Mouse (Mus musculus): Measurements from ENCODE around the gene Snf8. TPM values are rescaled to one million over a fixed set of nuclear protein-coding genes. Genes with fewer than 3 reads are reported as not detected.

Gene Snf8
- polyA plus RNA-seq, 1 experiment from 2014 or later = 132 TPM

DNA sequence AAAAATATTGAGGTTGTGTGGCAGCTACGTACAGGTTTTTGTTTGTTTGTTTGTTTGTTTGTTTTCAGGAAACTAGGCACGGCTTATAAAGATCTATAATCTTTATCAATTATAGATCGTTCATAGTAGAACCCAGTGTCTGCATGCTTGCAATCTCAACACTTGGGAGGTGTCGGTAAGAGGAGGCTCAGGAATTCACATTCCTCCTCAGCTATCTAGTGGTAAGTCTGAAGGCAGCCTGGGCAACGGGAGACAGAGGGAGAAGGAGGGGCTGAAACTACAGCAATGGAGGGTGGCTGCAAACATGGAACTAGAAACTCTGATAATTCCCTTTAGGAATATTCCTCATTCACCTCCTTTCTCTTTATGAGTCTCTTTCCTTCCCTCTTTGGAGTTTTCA, 19.3 kb upstream of the Snf8 start:
- no peak overlapping the region for H3K4me2 ChIP-seq (ENCODE audit: low read length)
- H3K4me3 ChIP-seq (ENCODE audit: low read length) = no peak overlapping the region
- no peaks in the 10 kb centered on the region for H3K27me3 ChIP-seq (replicated peaks; ENCODE audit: control insufficient read depth, insufficient read depth, low read length)
- H3K9ac ChIP-seq (ENCODE audit: low read depth, low read length) = no peak overlapping the region
- no peak overlapping the region for H3K27ac ChIP-seq (ENCODE audit: low read depth, low read length)
- H3K36me3 ChIP-seq (ENCODE audit: control insufficient read depth, insufficient read depth, low read length) = no peaks in the 10 kb centered on the region
- no peaks in the 10 kb centered on the region for H3K4me1 ChIP-seq (ENCODE audit: control insufficient read depth, insufficient read depth, low read depth, low read length)
- ATAC-seq = no peak
- 62% methylated on average over 5 of the region's 5 CpGs for WGBS
- no peaks in the 10 kb centered on the region for H3K9me3 ChIP-seq (ENCODE audit: control insufficient read depth, low read length)

DNA sequence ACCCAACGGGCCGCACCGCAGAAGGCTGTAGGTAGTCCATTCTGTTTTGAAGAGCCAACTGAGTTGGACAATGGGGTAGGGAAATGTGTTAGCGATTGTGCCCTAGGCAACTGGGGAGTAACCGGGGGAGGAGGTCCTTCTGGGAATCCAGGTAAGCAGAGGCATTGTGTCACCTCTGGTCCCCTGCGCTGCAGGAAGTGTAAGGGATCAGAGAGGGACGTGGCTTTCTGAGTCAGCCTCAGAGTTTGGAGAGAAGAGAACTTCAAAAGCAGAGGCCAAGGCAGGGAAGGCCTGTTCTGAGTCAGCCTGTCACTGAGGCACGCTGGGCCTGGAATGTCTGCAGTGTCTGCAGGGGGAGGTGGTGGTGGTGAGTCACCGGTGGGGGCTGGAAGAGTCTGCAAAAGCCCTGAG, 16.7 kb upstream of the Snf8 start:
- no peak overlapping the region for H3K9ac ChIP-seq (ENCODE audit: low read depth, low read length)
- H3K9me3 ChIP-seq (ENCODE audit: control insufficient read depth, low read length) = no peaks in the 10 kb centered on the region
- 16% methylated on average over 9 of the region's 9 CpGs for WGBS
- no peak overlapping the region for H3K4me2 ChIP-seq (ENCODE audit: low read length)
- no peaks in the 10 kb centered on the region for H3K4me1 ChIP-seq (ENCODE audit: control insufficient read depth, insufficient read depth, low read depth, low read length)
- H3K4me3 ChIP-seq (ENCODE audit: low read length) = no peak overlapping the region
- H3K27me3 ChIP-seq (replicated peaks; ENCODE audit: control insufficient read depth, insufficient read depth, low read length) = no peaks in the 10 kb centered on the region
- H3K27ac ChIP-seq (ENCODE audit: low read depth, low read length) = no peak overlapping the region
- ATAC-seq = no peak
- H3K36me3 ChIP-seq (ENCODE audit: control insufficient read depth, insufficient read depth, low read length) = no peaks in the 10 kb centered on the region

DNA sequence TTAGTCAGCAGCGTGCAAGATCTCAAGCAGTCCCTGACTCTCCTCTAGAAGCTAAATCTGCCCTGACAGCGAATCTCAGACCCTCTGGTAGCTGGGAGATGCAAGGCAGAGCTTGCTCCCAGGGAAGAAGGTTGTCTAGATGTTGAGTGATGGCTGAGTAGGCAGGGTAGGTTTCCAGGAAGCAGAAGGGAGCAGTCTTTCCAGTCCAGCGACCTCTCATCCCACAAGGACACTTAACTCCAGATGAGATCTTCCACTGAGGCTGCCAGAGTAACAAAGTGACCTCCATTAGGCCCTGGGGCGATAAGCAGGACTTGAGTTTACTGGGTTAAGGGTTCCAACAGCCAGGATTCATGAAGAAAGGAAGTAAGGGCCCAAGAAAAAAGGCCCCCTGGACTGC, 14.1 kb upstream of the Snf8 start:
- Histone ChIP-seq H3K27ac (ENCODE audit: low read depth, low read length) (no peak overlapping the region), H3K9ac (ENCODE audit: low read depth, low read length) (no peak overlapping the region), H3K4me2 (ENCODE audit: low read length) (no peak overlapping the region), H3K4me1 (ENCODE audit: control insufficient read depth, insufficient read depth, low read depth, low read length) (no peaks in the 10 kb centered on the region), H3K9me3 (ENCODE audit: control insufficient read depth, low read length) (no peaks in the 10 kb centered on the region), H3K4me3 (ENCODE audit: low read length) (no peak overlapping the region), H3K36me3 (ENCODE audit: control insufficient read depth, insufficient read depth, low read length) (no peaks in the 10 kb centered on the region), H3K27me3 (replicated peaks; ENCODE audit: control insufficient read depth, insufficient read depth, low read length) (no peaks in the 10 kb centered on the region)
- ATAC-seq = no peak
- WGBS = 70% methylated on average over 4 of the region's 4 CpGs

DNA sequence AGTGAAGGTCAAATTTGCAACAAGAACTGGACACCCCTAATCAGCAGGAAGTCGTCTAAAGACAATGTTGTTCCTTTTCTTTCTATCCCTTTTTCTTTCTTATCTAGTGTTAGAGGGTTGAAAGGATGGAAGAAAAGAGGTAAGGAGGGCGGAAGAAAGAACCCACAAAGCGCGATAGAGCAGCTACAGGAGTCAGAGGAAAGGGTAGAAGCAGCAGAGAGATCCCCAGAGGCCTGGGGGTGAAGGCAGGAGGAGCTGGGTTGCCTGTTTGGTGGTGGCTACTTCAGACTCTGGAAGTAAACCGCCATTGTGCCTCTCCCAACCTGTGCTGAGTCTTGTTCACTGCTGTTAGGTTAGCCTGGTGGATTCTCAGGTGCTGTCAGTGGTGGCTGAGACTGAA, 6.6 kb upstream of the Snf8 start:
- H3K27ac ChIP-seq (ENCODE audit: low read depth, low read length) = no peak overlapping the region
- no peak overlapping the region for H3K4me3 ChIP-seq (ENCODE audit: low read length)
- H3K9ac ChIP-seq (ENCODE audit: low read depth, low read length) = no peak overlapping the region
- no peaks in the 10 kb centered on the region for H3K4me1 ChIP-seq (ENCODE audit: control insufficient read depth, insufficient read depth, low read depth, low read length)
- no peaks in the 10 kb centered on the region for H3K27me3 ChIP-seq (replicated peaks; ENCODE audit: control insufficient read depth, insufficient read depth, low read length)
- no peaks in the 10 kb centered on the region for H3K9me3 ChIP-seq (ENCODE audit: control insufficient read depth, low read length)
- H3K4me2 ChIP-seq (ENCODE audit: low read length) = no peak overlapping the region
- no peak for ATAC-seq
- no peaks in the 10 kb centered on the region for H3K36me3 ChIP-seq (ENCODE audit: control insufficient read depth, insufficient read depth, low read length)
- 61% methylated on average over 5 of the region's 5 CpGs for WGBS

DNA sequence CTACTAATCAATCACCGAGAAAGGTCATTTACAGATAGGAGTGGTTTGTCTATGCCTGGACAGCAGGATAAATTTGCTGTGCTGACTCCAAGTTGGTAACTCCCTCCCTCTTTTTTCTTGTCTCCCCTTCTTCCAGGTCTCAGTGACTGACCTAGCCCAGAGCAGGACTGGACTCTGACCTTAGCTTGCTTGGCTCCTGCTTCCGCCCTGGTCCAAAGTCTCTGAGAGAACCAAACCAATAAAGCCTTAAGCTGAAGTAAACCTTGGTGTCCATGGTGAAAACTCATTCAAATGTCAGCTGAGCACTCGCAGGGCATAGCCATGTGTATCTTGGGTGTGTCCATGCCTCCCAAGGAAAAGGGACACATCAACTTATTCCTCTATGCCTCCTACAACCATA, 4.1 kb upstream of the Snf8 start:
- Histone ChIP-seq H3K4me3 (ENCODE audit: low read length) (no peak overlapping the region), H3K27me3 (replicated peaks; ENCODE audit: control insufficient read depth, insufficient read depth, low read length) (no peaks in the 10 kb centered on the region), H3K4me2 (ENCODE audit: low read length) (no peak overlapping the region), H3K36me3 (ENCODE audit: control insufficient read depth, insufficient read depth, low read length) (no peaks in the 10 kb centered on the region), H3K27ac (ENCODE audit: low read depth, low read length) (no peak overlapping the region), H3K4me1 (ENCODE audit: control insufficient read depth, insufficient read depth, low read depth, low read length) (peaks cover 8% of the 10 kb centered on the region), H3K9me3 (ENCODE audit: control insufficient read depth, low read length) (no peaks in the 10 kb centered on the region), H3K9ac (ENCODE audit: low read depth, low read length) (no peak overlapping the region)
- no peak for ATAC-seq
- 95% methylated on average over 3 of the region's 3 CpGs for WGBS

DNA sequence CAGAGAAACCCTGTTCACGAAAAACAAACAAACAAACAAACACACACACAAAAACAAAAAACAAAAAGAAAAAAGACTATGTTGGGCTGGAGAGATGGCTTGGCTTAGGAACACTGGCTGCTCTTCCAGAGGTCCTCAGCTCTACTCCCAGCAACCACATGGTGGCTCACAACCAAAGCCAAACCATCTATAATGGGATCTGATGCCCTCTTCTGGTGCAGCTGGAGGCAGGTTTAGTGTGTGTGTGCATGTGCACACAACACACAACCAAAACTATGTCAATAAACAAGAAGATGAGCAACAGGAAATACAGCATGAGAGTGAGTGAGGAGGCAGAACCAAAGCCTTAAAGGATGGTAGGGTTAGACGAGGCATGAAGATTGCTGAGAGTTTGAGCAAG, 3.0 kb upstream of the Snf8 start:
- no peak for ATAC-seq
- Histone ChIP-seq H3K4me1 (ENCODE audit: control insufficient read depth, insufficient read depth, low read depth, low read length) (peaks cover 10% of the 10 kb centered on the region), H3K27ac (ENCODE audit: low read depth, low read length) (no peak overlapping the region), H3K9me3 (ENCODE audit: control insufficient read depth, low read length) (no peaks in the 10 kb centered on the region), H3K9ac (ENCODE audit: low read depth, low read length) (no peak overlapping the region), H3K4me3 (ENCODE audit: low read length) (no peak overlapping the region), H3K27me3 (replicated peaks; ENCODE audit: control insufficient read depth, insufficient read depth, low read length) (no peaks in the 10 kb centered on the region), H3K36me3 (ENCODE audit: control insufficient read depth, insufficient read depth, low read length) (no peaks in the 10 kb centered on the region), H3K4me2 (ENCODE audit: low read length) (no peak overlapping the region)
- WGBS = 90% methylated on average over 2 of the region's 2 CpGs

DNA sequence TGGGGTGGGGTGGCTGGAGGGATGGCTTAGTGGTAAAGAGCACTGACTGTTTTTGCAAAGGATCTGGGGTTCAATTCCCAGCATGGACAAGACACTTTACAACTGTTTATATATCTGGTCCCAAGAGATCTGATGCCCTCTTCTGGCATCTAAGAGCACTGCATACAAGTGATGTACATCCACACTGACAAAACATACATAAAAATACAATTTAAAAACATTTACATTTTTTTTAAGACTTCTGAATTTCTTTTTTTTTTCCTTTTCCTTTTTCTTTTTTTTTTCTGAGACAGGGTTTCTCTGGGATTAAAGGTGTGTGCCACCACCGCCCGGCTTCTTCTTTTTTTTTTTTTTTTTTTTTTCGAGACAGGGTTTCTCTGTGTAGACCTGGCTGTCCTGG, 1.4 kb upstream of the Snf8 start:
- Histone ChIP-seq H3K4me3 (ENCODE audit: low read length) (no peak overlapping the region), H3K36me3 (ENCODE audit: control insufficient read depth, insufficient read depth, low read length) (no peaks in the 10 kb centered on the region), H3K27ac (ENCODE audit: low read depth, low read length) (no peak overlapping the region), H3K9ac (ENCODE audit: low read depth, low read length) (no peak overlapping the region), H3K9me3 (ENCODE audit: control insufficient read depth, low read length) (no peaks in the 10 kb centered on the region), H3K4me1 (ENCODE audit: control insufficient read depth, insufficient read depth, low read depth, low read length) (peaks cover 10% of the 10 kb centered on the region), H3K27me3 (replicated peaks; ENCODE audit: control insufficient read depth, insufficient read depth, low read length) (no peaks in the 10 kb centered on the region), H3K4me2 (ENCODE audit: low read length) (no peak overlapping the region)
- no peak for ATAC-seq
- 95% methylated on average over 2 of the region's 3 CpGs for WGBS

DNA sequence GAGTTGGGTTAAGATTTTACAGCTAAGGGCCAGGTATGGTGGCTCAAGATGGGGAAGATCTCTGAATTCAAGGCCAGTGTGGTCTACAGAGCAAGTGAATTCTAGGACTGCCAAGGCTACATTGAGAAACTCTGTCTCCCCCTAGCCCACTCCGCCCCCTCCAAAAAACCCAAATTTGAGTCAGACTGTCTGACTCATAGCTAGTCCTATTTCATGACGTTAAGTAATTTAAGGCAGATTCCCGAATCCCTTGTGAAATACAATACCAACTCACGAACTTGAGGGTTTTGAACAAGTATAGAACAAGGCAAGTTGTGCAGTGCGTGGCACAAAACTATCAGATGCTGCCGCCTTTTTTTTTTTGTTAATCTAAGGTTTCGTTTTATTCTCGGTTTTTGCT, 569 bp upstream of the Snf8 start:
- H3K27me3 ChIP-seq (replicated peaks; ENCODE audit: control insufficient read depth, insufficient read depth, low read length) = no peaks in the 10 kb centered on the region
- H3K4me2 ChIP-seq (ENCODE audit: low read length) = peak overlapping the region; percentile 87
- WGBS = 54% methylated on average over 8 of the region's 8 CpGs
- peaks cover 10% of the 10 kb centered on the region for H3K4me1 ChIP-seq (ENCODE audit: control insufficient read depth, insufficient read depth, low read depth, low read length)
- peak overlapping the region; percentile 52 for H3K4me3 ChIP-seq (ENCODE audit: low read length)
- no peaks in the 10 kb centered on the region for H3K9me3 ChIP-seq (ENCODE audit: control insufficient read depth, low read length)
- H3K9ac ChIP-seq (ENCODE audit: low read depth, low read length) = peak overlapping the region; percentile 65; the same call in 1 of the 2 replicates
- H3K36me3 ChIP-seq (ENCODE audit: control insufficient read depth, insufficient read depth, low read length) = no peaks in the 10 kb centered on the region; the same call in none of the 2 replicates
- no peak for ATAC-seq
- H3K27ac ChIP-seq (ENCODE audit: low read depth, low read length) = no peak overlapping the region

DNA sequence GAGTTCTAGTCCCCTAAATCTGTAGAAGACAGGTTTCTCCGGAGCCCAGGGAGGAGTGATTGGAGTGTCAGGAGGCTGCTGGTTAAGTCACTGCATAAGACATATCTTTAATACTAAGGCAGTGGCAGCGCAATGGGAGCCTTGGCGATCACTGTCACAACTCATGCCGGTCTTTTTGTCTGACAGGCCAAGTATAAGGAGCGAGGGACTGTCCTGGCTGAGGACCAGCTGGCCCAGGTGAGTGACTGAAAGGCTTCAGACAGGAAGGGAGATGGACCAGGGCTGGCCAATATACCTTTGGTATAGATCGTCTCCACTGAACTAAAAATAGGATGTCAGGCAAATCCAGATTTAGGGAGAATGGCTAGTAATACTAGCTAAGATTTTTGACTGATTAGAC, 448 bp downstream of the Snf8 start:
- H3K9ac ChIP-seq (ENCODE audit: low read depth, low read length) = peak overlapping the region; percentile 65
- H3K36me3 ChIP-seq (ENCODE audit: control insufficient read depth, insufficient read depth, low read length) = no peaks in the 10 kb centered on the region; the same call in none of the 2 replicates
- ATAC-seq = peak; percentile 40; the same call in 1 of the 2 replicates
- H3K27ac ChIP-seq (ENCODE audit: low read depth, low read length) = peak overlapping the region; percentile 1; the same call in 1 of the 2 replicates
- H3K27me3 ChIP-seq (replicated peaks; ENCODE audit: control insufficient read depth, insufficient read depth, low read length) = no peaks in the 10 kb centered on the region
- WGBS = 9% methylated on average over 6 of the region's 6 CpGs
- H3K4me2 ChIP-seq (ENCODE audit: low read length) = peak overlapping the region; percentile 87
- H3K4me1 ChIP-seq (ENCODE audit: control insufficient read depth, insufficient read depth, low read depth, low read length) = peaks cover 10% of the 10 kb centered on the region
- H3K9me3 ChIP-seq (ENCODE audit: control insufficient read depth, low read length) = no peaks in the 10 kb centered on the region
- H3K4me3 ChIP-seq (ENCODE audit: low read length) = peak overlapping the region; percentile 52

DNA sequence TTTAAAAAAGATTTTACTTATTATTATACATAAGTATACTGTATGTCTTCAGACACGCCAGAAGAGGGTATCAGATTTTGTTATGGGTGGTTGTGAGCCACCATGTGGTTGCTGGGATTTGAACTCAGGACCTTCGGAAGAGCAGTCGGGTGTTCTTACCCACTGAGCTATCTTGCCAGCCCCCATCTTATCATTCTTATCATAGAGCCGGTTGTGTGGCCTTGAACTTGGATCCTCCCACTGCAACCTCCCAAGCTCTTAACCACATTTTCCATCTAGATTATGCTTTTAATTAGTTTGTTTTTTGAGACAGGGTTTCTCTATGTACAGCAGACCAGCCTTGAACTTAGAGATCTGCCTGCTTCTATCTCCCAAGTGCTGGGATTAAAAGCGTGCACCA, 2.8 kb downstream of the Snf8 start:
- no peak overlapping the region for H3K4me3 ChIP-seq (ENCODE audit: low read length)
- H3K9me3 ChIP-seq (ENCODE audit: control insufficient read depth, low read length) = no peaks in the 10 kb centered on the region
- no peaks in the 10 kb centered on the region for H3K27me3 ChIP-seq (replicated peaks; ENCODE audit: control insufficient read depth, insufficient read depth, low read length)
- H3K36me3 ChIP-seq (ENCODE audit: control insufficient read depth, insufficient read depth, low read length) = peaks cover 5% of the 10 kb centered on the region
- H3K9ac ChIP-seq (ENCODE audit: low read depth, low read length) = no peak overlapping the region
- H3K4me2 ChIP-seq (ENCODE audit: low read length) = no peak overlapping the region
- H3K27ac ChIP-seq (ENCODE audit: low read depth, low read length) = no peak overlapping the region
- WGBS = 96% methylated on average over 5 of the region's 5 CpGs
- ATAC-seq = no peak
- H3K4me1 ChIP-seq (ENCODE audit: control insufficient read depth, insufficient read depth, low read depth, low read length) = peaks cover 10% of the 10 kb centered on the region

Measured in hindbrain, embryonic 16.5 days (tissue).